Mouse (Mus musculus) layer of hippocampus, postnatal 36 days (tissue): Measurements from ENCODE around the gene Fstl4. TPM values are rescaled to one million over a fixed set of nuclear protein-coding genes. Genes with fewer than 3 reads are reported as not detected.

Source experiments
- DNase-seq, 2 experiments: peaks; one replicate each; pipeline ENCODE4 v3.0.0; 2022
- total RNA-seq, 2 experiments: library from RNA; stranded (reverse); gene quantifications; 2 replicates each; pipeline ENCODE4 v1.2.3; 2021

The Fstl4 gene
- total RNA-seq, 2 experiments from 2014 or later, result 13.3 to 14.1 TPM

DNA sequence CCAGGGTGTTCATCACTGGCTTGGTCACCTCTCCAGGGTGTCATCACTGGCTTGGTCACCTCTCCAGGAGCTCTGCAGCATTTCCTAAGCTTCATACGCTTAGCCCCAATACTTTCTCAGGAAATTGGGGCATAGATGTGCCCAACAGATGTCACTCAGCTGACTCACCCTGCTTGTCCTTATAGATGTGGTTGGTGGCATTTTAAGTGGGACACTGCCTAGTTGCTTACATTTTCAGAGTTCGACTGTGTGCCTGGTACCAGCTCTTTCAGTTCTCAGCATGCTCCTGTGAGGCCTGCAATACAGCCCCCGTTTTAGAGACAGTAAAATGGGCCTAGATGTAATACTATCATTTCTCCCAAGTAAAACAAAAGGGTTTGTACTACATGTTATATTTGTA lies 8.6 kb downstream of the Fstl4 start:
- no peak for DNase-seq

DNA sequence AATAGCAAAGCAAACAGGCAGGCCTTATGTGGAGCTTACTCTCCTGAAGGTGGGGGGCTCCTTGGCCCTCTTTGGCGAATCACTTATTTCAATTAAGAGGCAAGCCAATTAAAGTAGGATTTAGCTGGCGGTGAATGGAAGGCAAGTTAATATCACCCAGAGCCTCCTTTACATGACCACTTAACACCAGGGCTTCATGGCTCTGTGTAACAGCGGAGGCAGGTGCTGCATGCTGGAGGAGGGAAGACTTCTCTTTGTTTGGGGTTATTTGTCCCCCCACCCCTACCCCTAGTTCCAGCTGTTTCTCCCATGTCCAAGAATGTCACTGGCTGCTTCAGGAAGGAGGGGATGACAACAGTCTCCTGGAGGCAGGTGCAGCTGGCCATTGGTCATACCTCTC lies 10.9 kb downstream of the Fstl4 start:
- DNase-seq, result no peak

DNA sequence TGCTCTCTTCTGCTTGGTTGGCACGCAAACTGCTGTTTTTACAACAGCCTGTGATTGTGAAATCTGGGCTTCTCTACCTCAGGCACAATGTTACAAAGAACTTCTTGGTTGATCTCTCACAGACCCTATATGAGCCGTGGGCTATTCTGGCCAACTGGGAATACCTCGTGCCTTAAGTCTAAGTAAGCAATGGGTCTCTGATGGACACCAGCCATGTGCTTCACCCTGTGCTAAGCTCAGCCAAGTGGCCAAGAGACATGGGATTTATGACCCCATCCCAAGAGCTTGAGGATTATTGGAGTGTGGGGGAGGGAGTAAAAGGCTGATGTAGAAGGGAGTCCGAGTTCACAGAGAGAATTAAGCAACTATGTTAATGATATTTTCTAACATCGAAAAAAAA lies 18.0 kb downstream of the Fstl4 start:
- DNase-seq, result no peak

DNA sequence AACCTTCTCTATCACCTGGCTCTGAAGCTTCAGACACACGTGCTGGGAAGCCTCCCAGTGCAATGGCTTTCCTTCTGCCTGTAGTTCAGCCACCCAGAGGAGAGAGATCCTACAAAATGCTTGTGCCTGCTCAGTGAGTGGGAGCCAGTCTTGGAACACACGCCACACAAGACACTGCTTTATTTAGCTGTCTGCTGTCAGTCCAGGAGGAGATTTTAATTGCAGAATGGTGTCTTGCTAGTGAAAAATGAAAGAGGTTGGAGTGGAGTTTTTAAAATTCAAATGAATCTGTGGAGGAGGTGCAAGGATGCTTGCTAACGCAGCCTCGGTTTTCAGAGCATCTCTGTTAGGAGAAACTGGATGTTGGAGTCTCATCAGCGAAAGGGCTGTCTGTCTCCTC lies 29.9 kb downstream of the Fstl4 start:
- DNase-seq, result peak; percentile 11 to 29

DNA sequence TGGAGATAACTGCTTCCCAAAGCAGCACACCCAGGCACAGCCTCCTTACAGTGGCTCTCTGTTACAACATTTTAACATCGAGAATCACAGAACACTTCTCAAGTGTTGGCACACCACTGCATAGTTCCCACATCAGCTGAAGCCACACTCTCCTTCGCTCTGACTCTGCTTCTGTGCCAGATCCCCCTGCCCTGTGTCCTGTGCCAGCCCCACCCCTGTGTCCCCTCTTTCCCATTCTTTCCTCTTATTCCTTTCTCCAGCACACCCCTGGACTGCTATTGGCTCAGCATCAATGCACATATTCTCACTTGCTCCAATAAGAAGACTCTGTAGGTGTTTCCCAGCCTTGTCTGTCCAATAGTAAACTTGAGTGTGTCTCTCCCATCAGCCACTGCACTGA lies 45.1 kb downstream of the Fstl4 start:
- no peak for DNase-seq

DNA sequence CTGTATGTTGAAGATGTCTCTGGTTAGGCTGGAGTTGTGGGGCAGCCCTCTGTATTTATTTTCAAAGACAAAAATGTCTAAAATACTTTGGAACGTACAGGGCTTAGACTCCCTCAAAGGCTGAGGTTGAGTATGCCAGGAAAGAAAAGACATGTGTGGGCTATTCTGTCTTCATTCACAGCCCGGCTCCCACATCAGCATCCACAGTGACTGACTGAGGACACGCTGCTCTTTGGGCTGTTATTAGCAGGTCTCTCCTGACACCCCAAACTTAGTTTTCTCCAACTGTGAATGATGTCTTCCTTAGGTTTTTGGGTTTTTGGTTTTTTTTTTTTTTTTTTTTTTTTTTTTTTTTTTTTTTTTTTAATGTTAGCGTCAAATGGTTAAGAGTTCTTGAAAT lies 51.6 kb downstream of the Fstl4 start:
- DNase-seq, result no peak

DNA sequence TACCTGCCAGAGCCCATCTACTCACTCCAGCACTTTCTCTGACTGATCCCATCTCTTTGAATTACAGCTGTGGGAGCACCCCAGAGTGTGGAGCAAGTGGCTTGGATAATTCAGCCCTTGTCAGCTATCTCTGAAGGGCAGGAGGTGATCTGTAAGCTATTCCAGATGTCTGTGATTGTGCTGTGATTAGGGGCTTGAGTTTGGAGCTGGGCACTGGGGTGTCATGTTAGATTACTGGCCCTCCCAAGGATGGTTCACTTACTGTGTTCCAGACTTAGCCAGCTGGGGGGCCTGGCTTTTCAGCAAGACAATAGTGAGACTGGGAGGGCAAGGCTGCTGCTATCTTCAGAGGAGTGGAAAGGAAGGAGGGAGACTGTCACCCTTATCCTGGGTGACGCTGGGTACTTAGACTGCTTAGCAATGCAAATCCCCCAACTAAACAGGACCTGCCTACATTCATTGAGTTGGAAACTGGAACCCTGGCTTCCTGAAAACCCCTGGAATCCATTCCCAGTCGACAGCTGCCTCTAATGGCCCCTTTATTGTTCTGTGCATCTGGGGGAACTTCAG lies 56.0 kb downstream of the Fstl4 start:
- DNase-seq, result no peak

DNA sequence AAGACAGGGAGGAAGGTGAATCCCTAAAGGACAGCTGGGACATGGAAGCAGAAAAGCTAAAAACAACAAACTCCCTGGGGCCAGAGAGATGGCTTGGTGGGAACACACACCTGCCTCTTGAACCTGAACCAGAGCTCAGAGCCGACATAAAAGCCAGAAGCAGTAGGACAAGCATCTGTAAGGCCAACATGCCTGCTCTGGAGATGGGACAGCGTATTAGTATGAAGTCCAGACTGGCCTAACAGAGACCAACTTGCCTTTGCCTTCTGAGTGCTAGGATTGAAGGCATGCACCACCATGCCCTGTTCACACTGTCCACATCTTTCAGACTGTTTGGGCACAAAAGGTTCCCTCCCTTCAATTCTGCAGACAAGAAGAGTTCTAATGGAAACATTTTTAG lies 62.2 kb downstream of the Fstl4 start:
- DNase-seq, result no peak

DNA sequence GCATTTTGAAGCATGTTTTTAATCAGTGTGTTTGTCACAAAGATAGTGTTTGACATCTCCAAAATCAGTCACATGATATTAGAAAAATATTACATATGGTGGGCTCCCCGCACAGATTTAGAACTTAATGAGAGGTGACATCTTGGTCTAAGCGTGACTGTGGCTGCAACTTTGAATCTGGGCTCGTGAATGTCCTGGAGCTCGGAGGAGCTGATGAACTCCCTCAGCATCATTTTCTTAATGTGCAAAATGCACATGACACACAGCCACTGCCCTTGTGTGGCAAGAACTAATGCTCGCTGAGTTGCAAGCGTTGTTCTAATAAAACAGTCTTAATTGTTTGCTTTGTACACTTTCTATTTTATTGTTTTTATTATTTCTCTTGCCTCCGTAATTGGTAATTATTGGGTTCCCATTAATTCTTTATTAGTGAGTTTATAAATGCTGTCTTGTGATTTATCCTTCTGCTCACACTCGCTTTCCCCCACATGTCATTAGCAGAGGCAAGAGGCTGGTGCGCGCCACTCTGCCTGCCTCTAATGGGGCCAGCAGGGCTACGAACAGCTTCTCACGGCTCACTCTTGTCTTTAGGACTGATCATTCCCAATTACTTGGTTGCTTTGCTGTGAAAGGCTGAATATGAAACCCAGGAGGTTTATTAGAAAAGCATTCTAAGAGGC lies 67.3 kb downstream of the Fstl4 start:
- DNase-seq, result no peak

DNA sequence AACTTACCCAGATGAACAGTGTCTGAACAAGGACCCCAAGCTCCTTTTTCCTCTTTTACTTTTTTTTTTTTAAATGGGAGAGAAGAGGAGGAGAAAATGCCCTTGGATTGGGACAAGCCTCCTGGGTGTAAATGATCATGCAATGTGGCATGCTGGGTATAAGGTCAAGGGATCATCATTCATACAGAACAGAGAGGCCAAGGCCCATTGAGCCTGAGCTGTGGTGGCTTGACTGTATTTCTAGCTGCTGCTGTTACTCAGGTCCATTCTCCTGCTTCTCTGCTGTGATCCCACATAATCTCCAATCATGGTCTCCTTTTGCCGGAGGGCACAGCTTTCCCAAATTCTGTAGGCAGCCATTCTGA lies 67.9 kb downstream of the Fstl4 start:
- DNase-seq, result no peak

DNA sequence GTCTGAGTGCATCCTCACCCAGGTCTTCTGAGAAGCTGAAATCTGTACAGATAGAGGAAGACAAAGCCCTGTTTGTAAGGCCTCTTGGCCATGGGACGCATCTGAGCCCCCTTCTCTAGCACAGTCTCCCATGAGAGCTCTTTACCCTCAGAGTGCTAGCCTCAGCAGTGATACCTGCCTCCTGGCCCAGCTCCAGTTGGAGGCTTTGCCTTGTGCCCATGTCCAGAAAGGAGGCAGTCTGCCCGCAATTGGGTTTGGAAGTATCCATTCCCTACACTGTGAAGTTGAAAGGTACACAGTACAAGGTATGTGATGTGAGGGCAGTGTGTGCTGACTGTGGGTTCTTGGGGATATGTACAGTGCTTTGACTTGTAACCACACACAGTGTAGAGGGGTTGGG lies 84.3 kb downstream of the Fstl4 start:
- DNase-seq, result no peak

DNA sequence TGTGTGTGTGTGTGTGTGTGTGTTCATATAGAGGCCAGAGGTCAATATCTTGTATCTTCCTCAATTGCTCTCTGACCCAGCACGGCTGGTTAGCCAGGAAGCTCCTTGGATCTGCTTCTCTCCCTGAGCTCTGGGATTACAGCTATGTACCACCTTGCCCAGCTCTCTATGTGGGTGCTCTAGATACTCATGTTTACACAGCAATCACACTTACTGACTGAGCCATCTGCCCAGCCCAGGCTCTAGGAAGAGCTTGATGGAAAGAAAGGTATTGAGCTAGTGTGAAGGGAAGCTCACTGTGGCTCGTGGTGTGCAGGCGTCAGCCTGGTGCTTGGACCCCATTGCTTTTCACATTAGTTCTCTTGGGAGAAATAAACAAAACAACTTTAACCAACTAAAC lies 85.6 kb downstream of the Fstl4 start:
- no peak for DNase-seq

DNA sequence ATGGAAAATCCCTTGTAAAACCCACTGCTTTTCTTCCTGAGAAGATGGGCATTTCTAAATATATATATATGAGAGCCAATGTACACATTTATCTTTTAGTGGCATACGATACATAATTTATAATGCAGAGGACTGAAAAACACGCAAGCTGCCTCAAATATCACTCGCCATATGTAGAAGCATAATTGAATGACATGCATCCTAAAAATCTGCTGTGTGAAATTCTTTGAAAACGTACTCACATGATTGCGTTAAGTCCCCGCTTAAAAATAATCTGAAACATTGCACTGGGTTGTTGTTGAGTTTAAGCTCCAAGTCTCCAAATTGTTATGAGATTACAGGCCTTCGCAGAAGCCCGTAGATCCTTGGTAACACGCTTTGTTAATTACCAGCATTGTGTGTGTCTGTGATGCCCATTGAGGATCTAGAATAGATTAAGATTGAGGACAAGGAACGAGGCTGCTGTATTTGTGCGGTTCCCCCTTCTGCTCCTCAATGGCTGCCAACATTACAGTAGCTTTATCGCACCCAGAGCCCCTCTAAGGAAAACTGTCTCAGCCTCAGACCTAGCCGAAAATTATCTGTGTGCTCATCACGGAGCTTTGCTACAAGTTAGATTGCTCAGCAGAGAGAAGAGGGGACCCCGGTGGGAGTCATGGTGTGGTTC lies 108.5 kb downstream of the Fstl4 start:
- DNase-seq, result no peak

DNA sequence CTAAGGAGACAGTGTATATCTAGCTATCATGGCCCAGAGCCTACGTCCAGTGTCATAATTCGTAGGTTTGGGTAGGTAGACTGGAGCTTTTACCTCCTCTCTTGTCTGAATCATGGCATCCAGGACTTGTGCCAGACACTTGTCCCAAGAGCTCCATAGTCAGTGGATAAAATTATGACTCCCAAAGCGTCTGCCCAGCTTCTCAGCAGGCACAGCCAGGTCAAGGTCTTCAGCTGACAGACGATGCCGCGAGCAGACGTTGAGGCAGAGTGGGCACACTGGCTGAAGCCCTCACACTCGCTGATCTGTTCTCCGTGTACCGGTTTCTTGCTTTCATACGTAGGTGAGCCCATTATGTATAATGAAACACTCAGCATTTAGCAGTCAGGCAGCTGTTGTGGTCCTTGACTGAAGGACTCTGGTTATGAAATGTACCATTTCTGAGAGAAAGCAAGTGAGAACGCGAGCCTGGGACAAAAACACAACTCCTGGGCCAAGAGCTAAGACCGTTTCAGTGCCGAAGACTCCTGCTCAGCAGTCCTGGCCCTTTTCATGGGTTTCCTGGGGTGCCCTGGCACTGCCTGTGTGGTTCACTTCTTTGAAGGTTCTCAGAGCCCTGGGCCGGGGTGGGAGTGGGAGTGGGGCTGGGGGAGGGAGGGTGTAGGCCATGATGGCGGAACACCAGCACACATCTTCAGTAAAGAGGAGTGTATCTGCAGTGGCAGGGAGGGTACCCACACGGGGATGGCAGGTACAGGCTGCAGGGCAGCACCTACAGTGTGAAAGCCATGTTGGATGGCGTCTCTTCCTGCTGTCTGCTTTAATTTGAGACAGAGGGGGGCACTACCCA lies 111.7 kb downstream of the Fstl4 start:
- no peak for DNase-seq

DNA sequence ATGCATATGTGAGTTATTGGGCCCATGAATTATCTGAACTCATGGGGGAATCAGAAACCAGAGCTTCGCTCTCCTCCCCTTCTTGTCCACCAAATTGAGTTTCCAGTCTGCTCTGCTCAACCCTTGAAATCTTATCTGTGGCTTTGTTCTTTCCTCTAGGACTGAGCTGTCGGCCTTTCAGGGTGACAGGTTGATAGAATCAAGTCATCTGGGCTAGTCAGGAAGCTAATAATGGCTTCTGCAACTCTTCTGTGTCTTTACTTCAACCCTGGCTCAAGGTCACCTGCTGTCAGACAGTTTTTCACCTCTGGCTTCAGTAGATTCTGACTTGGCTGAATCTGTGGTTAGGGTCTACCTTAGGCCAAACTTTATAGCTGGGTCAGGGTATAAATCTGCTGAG lies 113.2 kb downstream of the Fstl4 start:
- DNase-seq, result no peak

DNA sequence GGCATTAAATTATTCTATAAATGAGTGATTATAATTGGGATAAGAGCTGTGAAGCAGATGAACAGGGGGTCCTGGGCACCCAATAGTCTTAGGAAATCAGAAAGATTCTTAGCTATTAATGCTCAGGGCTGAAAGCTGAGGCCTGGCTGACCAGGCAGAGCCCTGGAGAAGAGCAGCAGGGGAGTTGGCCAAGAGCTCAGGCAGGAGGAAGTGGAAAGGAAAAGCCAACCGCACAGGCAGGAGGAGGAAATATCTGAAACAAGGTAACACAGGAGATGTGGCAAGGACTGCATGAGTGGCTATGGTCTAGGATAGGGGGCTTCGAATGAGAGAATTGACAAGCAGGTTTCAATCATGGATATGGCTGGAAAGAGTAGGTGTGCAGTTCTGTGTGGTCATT lies 115.5 kb downstream of the Fstl4 start:
- DNase-seq, result no peak

DNA sequence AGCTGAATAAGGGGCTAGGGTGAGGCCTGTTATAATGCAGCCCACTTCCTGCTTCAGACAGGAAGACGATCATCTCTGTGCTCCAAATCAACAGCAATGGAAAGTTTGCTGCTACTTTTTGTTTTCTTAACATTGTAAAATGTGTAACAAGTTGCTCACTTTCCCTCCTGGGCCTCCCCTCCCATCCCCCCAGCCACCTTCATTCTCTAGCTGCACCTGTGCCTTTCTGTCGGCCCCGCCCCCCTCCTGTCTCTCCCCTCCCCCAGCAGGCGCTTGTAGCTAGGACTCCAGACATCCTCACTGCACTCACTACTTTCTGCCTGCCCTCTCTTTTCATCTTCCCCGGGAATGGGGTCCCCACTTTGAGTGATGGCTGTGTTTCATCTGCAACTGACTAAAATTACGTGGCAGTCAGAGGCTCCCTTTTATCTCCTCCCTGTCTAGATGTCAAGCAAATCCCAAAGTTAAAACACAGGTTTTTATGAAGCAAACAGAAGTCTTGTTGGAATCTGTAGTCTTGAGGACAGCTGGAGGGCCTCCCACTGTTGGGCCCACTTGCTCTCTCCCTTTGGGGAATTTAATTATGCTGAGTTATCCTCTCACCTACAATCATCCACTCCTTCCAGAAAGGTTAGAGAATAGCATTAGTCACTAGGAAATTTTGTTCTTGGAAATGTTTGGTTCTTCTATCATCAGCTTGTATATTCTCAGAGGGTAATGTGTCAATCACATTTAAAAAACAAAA lies 122.3 kb downstream of the Fstl4 start:
- no peak for DNase-seq

DNA sequence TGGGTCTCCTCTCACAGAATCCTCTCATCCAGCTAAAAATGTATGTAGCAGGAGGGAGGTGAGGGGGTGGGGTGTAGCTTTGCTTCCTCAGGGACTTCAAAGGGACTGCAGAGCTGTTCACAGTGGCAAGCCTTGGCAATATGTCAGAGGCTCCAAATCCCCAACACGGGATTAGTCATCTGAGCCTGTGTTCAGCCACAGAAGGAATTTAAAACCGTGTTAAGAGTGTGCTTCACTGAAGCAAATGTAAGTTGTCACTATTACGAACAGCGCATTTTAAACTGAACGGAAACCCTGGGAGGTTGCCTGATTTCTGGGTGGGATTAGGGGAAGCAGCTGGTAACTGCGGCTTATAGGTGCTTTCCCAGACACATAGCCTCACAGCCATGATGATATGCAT lies 123.7 kb downstream of the Fstl4 start:
- no peak for DNase-seq

DNA sequence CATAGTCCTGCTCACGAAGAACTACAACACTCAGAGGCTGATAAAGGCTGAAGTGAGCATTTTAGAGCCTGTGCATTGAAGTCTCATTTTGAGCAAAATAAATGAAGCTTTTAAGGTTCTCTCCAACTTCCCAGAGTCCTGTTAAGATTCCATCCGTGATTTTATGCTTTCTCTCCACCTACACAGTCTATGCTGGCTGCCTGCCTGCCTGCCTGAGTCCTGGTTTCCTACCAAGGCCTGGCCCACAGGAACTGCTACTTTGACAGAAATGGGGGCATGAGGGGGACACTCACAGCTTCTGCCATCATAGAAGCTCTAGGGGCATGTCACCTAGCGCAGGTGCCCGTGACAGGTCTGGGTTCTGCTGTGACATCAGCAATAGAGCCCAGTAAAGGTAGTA lies 125.1 kb downstream of the Fstl4 start:
- no peak for DNase-seq

DNA sequence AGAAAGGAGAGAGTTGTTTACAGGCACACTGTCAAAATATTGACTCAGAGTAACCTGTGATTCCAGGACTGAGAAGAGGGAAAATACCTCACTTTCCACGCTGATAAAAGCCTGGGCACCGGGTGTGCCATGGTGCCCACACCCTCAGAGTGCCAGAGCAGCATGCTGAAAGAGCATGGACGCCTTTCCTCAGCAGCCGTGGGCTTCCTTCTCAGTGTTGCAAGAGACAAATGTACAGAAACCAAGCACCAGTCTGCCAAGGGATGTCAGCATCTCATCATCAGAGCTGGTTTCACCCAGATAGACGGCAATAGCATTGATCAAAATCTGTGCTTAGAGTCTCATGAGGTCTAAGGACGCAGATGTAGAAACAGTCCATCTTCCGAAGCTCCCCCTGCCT lies 125.7 kb downstream of the Fstl4 start:
- DNase-seq, result no peak

DNA sequence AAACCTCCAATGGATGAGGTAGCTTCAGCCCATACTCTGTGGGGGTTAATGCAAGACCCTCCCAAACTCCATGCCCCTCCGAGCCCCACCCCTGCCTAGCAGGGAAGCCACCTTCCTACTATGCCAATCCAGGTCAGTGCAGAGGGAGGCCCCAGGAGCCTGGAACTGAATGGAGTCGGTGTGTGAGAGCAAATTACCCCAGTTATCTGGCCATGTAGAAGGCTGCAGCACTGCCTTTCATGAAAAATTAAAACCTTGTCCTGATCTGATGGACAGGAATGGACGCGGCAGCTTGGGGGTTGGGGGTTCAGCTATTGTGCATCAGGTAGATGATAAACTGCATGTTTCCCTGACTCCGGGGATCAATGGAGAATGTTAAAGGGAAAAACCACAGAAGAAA lies 139.7 kb downstream of the Fstl4 start:
- DNase-seq, result no peak

DNA sequence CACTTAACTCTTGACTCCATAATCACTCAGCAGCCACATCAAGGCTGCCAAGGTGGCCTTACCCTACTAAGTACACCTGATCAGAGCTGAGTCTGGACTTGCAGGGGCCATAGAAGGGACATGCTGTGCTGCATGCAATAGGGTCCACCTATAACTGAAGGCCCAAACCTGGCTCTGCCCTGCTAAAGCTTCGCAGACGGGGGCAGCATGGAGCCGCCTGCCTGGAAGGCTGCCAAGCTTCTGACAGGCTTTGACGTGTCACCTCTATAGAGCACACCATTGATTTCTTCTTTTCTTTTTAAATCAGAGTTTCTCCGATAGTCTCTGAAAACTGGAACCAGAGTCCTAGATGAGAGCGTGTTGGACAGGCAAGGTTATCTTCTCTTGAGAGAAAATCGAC lies 146.4 kb downstream of the Fstl4 start:
- no peak for DNase-seq

DNA sequence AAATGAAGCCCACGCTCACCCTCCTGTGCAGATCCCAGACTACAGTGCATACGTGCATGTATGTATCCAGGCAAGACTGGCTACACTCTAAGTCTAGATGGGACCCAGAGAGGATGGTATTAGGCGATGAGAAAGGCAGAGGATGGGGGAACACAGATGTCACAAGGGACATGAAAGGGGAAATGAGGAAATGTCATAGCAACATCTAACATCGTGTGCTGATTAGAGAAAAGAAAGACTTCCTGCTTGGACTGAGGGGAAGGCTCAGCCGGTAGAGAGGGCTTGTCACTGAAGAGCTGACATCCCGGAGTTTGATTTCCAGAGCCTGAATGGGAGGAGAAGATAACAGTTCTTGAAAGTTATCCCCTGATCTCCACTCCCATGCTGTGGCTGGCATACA lies 150.0 kb downstream of the Fstl4 start:
- no peak for DNase-seq
